Mouse (Mus musculus): ENCODE results near the gene Add1. TPM values are rescaled to one million over a fixed set of nuclear protein-coding genes. Genes with fewer than 3 reads are reported as not detected.

Add1 gene
- polyA plus RNA-seq, 1 experiment from 2014 or later, result 204 TPM

DNA sequence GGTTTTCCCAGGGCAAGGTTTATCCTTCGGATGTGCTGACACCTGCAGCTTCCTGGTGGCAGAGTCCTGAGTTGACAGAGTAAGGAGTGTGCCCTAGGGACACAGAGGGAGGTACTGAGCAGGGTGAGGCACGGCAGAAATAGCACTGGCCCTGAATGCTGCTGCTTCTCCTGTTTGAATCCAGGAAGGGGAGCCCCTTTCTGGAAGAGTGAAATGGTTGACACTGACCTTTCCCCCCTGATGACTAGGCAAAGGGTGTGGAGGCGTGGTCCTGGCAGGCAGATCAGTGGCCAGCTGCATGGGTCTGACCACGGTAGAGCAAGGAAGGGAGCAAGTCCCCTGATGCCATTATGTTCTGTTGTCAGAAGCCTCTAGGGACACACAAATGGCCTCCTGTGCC lies 42.8 kb upstream of the Add1 start:
- Histone ChIP-seq H3K9me3 (ENCODE audit: control insufficient read depth, low read length) (no peaks in the 10 kb centered on the region), H3K4me3 (ENCODE audit: low read depth, low read length) (no peak overlapping the region), H3K27ac (ENCODE audit: low read depth, low read length) (no peak overlapping the region), H3K27me3 (ENCODE audit: control insufficient read depth, insufficient read depth, low read length) (0 out of 2 replicates have a peak, but pooled peaks cover 3% of the 10 kb centered on the region), H3K4me1 (ENCODE audit: control insufficient read depth, insufficient read depth, low read length) (no peaks in the 10 kb centered on the region), H3K4me2 (ENCODE audit: low read depth) (no peak overlapping the region), H3K36me3 (ENCODE audit: control insufficient read depth, insufficient read depth, low read length) (no peaks in the 10 kb centered on the region), H3K9ac (ENCODE audit: low read length) (no peak overlapping the region)
- no peak for DNase-seq (ENCODE audit: low spot score)
- no peak for ATAC-seq (ENCODE audit: insufficient read depth, low FRiP score, low TSS enrichment)
- 50% methylated on average over 4 of the region's 4 CpGs for WGBS

GRCm38 (mm10) chr5:34533066-34533465 lies 40.4 kb upstream of the Add1 start:
- ATAC-seq (ENCODE audit: insufficient read depth, low FRiP score, low TSS enrichment) (no peak), DNase-seq (ENCODE audit: low spot score) (no peak)
- no peak overlapping the region for H3K27ac ChIP-seq (ENCODE audit: low read depth, low read length)
- H3K27me3 ChIP-seq (ENCODE audit: control insufficient read depth, insufficient read depth, low read length), result no peaks in the 10 kb centered on the region
- H3K9ac ChIP-seq (ENCODE audit: low read length), result no peak overlapping the region
- H3K9me3 ChIP-seq (ENCODE audit: control insufficient read depth, low read length), result no peaks in the 10 kb centered on the region
- no peaks in the 10 kb centered on the region for H3K36me3 ChIP-seq (ENCODE audit: control insufficient read depth, insufficient read depth, low read length)
- no peak overlapping the region for H3K4me2 ChIP-seq (ENCODE audit: low read depth)
- H3K4me3 ChIP-seq (ENCODE audit: low read depth, low read length), result no peak overlapping the region
- no peaks in the 10 kb centered on the region for H3K4me1 ChIP-seq (ENCODE audit: control insufficient read depth, insufficient read depth, low read length)
- WGBS, result 74% methylated on average over 5 of the region's 5 CpGs

DNA sequence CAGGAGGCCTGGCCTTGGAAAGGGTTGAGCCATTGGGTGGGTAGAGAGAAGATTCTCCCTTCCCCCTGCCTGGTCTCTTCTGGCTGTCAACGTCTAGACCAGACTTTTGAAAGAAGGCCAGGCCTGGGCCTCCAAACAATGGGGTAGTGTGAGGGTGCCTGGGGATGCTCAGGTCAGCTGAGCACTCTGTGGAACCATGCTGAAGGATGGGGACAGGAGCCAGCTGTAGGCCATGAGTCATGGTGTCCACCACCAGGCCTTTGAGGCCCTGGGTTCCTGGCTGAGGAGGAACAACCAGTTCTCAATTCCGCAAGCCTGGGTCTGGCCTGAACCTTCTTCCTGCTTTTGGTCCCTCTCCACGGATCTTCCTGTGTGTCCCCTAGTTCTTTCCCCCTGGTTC lies 39.6 kb upstream of the Add1 start:
- H3K27me3 ChIP-seq (ENCODE audit: control insufficient read depth, insufficient read depth, low read length), result no peaks in the 10 kb centered on the region
- DNase-seq (ENCODE audit: low spot score), result no peak
- no peak overlapping the region for H3K4me2 ChIP-seq (ENCODE audit: low read depth)
- 86% methylated on average over 3 of the region's 3 CpGs for WGBS
- H3K27ac ChIP-seq (ENCODE audit: low read depth, low read length), result no peak overlapping the region
- H3K4me1 ChIP-seq (ENCODE audit: control insufficient read depth, insufficient read depth, low read length), result no peaks in the 10 kb centered on the region
- H3K4me3 ChIP-seq (ENCODE audit: low read depth, low read length), result no peak overlapping the region
- H3K9ac ChIP-seq (ENCODE audit: low read length), result no peak overlapping the region
- no peaks in the 10 kb centered on the region for H3K36me3 ChIP-seq (ENCODE audit: control insufficient read depth, insufficient read depth, low read length)
- ATAC-seq (ENCODE audit: insufficient read depth, low FRiP score, low TSS enrichment), result no peak
- H3K9me3 ChIP-seq (ENCODE audit: control insufficient read depth, low read length), result no peaks in the 10 kb centered on the region

- 79% methylated on average over 5 of the region's 5 CpGs for WGBS
- ATAC-seq (ENCODE audit: insufficient read depth, low FRiP score, low TSS enrichment) (no peak), DNase-seq (ENCODE audit: low spot score) (no peak)
- H3K9me3 ChIP-seq (ENCODE audit: control insufficient read depth, low read length), result no peaks in the 10 kb centered on the region
- no peak overlapping the region for H3K4me2 ChIP-seq (ENCODE audit: low read depth)
- H3K36me3 ChIP-seq (ENCODE audit: control insufficient read depth, insufficient read depth, low read length), result no peaks in the 10 kb centered on the region
- H3K9ac ChIP-seq (ENCODE audit: low read length), result no peak overlapping the region
- no peak overlapping the region for H3K27ac ChIP-seq (ENCODE audit: low read depth, low read length)
- H3K4me1 ChIP-seq (ENCODE audit: control insufficient read depth, insufficient read depth, low read length), result no peaks in the 10 kb centered on the region
- no peak overlapping the region for H3K4me3 ChIP-seq (ENCODE audit: low read depth, low read length)
- no peaks in the 10 kb centered on the region for H3K27me3 ChIP-seq (ENCODE audit: control insufficient read depth, insufficient read depth, low read length)
Observed at GRCm38 (mm10) chr5:34534776-34535581, 38.5 kb upstream of the Add1 start.

- no peak overlapping the region for H3K4me2 ChIP-seq (ENCODE audit: low read depth)
- no peaks in the 10 kb centered on the region for H3K9me3 ChIP-seq (ENCODE audit: control insufficient read depth, low read length)
- H3K27ac ChIP-seq (ENCODE audit: low read depth, low read length), result no peak overlapping the region
- no peak overlapping the region for H3K4me3 ChIP-seq (ENCODE audit: low read depth, low read length)
- H3K27me3 ChIP-seq (ENCODE audit: control insufficient read depth, insufficient read depth, low read length), result no peaks in the 10 kb centered on the region
- ATAC-seq (ENCODE audit: insufficient read depth, low FRiP score, low TSS enrichment) (no peak), DNase-seq (ENCODE audit: low spot score) (no peak)
- no peaks in the 10 kb centered on the region for H3K36me3 ChIP-seq (ENCODE audit: control insufficient read depth, insufficient read depth, low read length)
- WGBS, result 85% methylated on average over 7 of the region's 7 CpGs
- H3K9ac ChIP-seq (ENCODE audit: low read length), result no peak overlapping the region
- H3K4me1 ChIP-seq (ENCODE audit: control insufficient read depth, insufficient read depth, low read length), result no peaks in the 10 kb centered on the region
Observed at GRCm38 (mm10) chr5:34535831-34536230, 37.6 kb upstream of the Add1 start.

GRCm38 (mm10) chr5:34538079-34538478 lies 35.4 kb upstream of the Add1 start:
- H3K9me3 ChIP-seq (ENCODE audit: control insufficient read depth, low read length), result no peaks in the 10 kb centered on the region
- H3K4me3 ChIP-seq (ENCODE audit: low read depth, low read length), result no peak overlapping the region
- no peak overlapping the region for H3K9ac ChIP-seq (ENCODE audit: low read length)
- ATAC-seq (ENCODE audit: insufficient read depth, low FRiP score, low TSS enrichment) (no peak), DNase-seq (ENCODE audit: low spot score) (no peak)
- H3K4me1 ChIP-seq (ENCODE audit: control insufficient read depth, insufficient read depth, low read length), result no peaks in the 10 kb centered on the region
- no peaks in the 10 kb centered on the region for H3K27me3 ChIP-seq (ENCODE audit: control insufficient read depth, insufficient read depth, low read length)
- no peak overlapping the region for H3K27ac ChIP-seq (ENCODE audit: low read depth, low read length)
- no peaks in the 10 kb centered on the region for H3K36me3 ChIP-seq (ENCODE audit: control insufficient read depth, insufficient read depth, low read length)
- no peak overlapping the region for H3K4me2 ChIP-seq (ENCODE audit: low read depth)
- WGBS, result 79% methylated on average over 7 of the region's 7 CpGs

GRCm38 (mm10) chr5:34538527-34538926 lies 34.9 kb upstream of the Add1 start:
- no peak for DNase-seq (ENCODE audit: low spot score)
- Histone ChIP-seq H3K27ac (ENCODE audit: low read depth, low read length) (no peak overlapping the region), H3K4me1 (ENCODE audit: control insufficient read depth, insufficient read depth, low read length) (no peaks in the 10 kb centered on the region), H3K36me3 (ENCODE audit: control insufficient read depth, insufficient read depth, low read length) (no peaks in the 10 kb centered on the region), H3K4me3 (ENCODE audit: low read depth, low read length) (no peak overlapping the region), H3K4me2 (ENCODE audit: low read depth) (no peak overlapping the region), H3K27me3 (ENCODE audit: control insufficient read depth, insufficient read depth, low read length) (no peaks in the 10 kb centered on the region), H3K9ac (ENCODE audit: low read length) (no peak overlapping the region), H3K9me3 (ENCODE audit: control insufficient read depth, low read length) (no peaks in the 10 kb centered on the region)
- ATAC-seq (ENCODE audit: insufficient read depth, low FRiP score, low TSS enrichment), result no peak
- 30% methylated on average over 5 of the region's 5 CpGs for WGBS

DNA sequence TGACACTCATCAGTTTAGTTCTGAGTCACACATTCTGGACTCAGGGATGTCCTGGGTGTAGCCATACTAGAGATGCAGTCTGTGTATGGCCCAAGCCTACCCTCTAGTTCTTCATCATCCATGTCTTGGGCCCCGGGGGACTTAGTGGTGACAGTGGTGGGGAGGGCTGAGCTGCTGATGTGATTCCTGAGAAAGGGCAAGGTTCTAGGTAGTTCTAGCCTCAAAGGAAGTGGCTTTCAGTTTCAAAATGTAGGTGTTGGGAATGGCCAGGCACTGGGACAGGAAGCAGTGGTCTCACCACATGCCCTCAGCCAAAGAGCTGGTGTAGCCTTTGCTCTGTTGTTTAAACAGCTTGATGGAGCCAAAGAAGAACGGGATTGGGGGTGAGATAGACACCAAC lies 34.3 kb upstream of the Add1 start:
- ATAC-seq (ENCODE audit: insufficient read depth, low FRiP score, low TSS enrichment), result no peak
- Histone ChIP-seq H3K4me2 (ENCODE audit: low read depth) (no peak overlapping the region), H3K36me3 (ENCODE audit: control insufficient read depth, insufficient read depth, low read length) (no peaks in the 10 kb centered on the region), H3K9me3 (ENCODE audit: control insufficient read depth, low read length) (no peaks in the 10 kb centered on the region), H3K4me1 (ENCODE audit: control insufficient read depth, insufficient read depth, low read length) (no peaks in the 10 kb centered on the region), H3K27me3 (ENCODE audit: control insufficient read depth, insufficient read depth, low read length) (no peaks in the 10 kb centered on the region), H3K9ac (ENCODE audit: low read length) (no peak overlapping the region), H3K27ac (ENCODE audit: low read depth, low read length) (no peak overlapping the region), H3K4me3 (ENCODE audit: low read depth, low read length) (no peak overlapping the region)
- WGBS, result 94% methylated on average over 2 of the region's 2 CpGs
- no peak for DNase-seq (ENCODE audit: low spot score)

DNA sequence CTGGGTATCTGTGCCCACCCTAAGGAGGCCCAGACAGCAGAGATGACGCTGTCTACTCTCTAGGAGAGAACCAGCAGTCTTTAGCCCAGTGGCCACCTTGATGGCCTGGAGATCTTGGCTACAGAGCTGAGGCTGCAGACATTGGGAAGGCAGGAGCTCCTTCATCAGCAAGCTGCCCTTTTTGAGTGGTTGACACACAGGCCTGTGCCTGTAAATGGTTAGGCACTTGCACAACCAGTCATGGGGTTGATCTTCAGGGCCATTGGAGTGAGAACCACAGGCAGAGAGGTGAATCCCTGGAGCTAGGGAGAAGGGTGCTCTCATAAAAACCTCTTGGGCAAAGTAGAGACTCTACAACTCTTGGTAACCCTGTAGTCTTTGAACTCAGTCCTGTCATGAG lies 31.3 kb upstream of the Add1 start:
- Histone ChIP-seq H3K9me3 (ENCODE audit: control insufficient read depth, low read length) (no peaks in the 10 kb centered on the region), H3K9ac (ENCODE audit: low read length) (no peak overlapping the region), H3K27ac (ENCODE audit: low read depth, low read length) (no peak overlapping the region), H3K27me3 (ENCODE audit: control insufficient read depth, insufficient read depth, low read length) (no peaks in the 10 kb centered on the region), H3K4me2 (ENCODE audit: low read depth) (no peak overlapping the region), H3K36me3 (ENCODE audit: control insufficient read depth, insufficient read depth, low read length) (no peaks in the 10 kb centered on the region), H3K4me1 (ENCODE audit: control insufficient read depth, insufficient read depth, low read length) (no peaks in the 10 kb centered on the region), H3K4me3 (ENCODE audit: low read depth, low read length) (no peak overlapping the region)
- 81% methylated on average over 1 of the region's 1 CpGs for WGBS
- no peak for ATAC-seq (ENCODE audit: insufficient read depth, low FRiP score, low TSS enrichment)
- DNase-seq (ENCODE audit: low spot score), result no peak
